Mouse (Mus musculus) heart, embryonic 12.5 days (tissue): Measurements from ENCODE around the gene Rab3d. TPM values are rescaled to one million over a fixed set of nuclear protein-coding genes. Genes with fewer than 3 reads are reported as not detected.
A peak's percentile ranks its signal among the peaks of the same experiment; 100 is the strongest.

Experiments
- ATAC-seq: fragments of 200-750 bp; cut with Nextera tagmentation; 2 replicates; pipeline ENCODE4 v1.8.0; 2017; ENCODE audit warnings: moderate TSS enrichment, moderate library complexity; ENCODE audit not compliant: insufficient number of reproducible peaks, low FRiP score
- H3K27ac ChIP-seq: fragments of 300-500 bp; sonication (generic); 2 replicates; pipeline ENCODE4 v1.5.1; 2016; ENCODE audit warnings: mild to moderate bottlenecking, moderate library complexity; ENCODE audit not compliant: poor library complexity, severe bottlenecking
- H3K27me3 ChIP-seq: fragments of 300-500 bp; sonication (generic); replicated peaks from 2 replicates; pipeline ENCODE4 v1.6.1; 2016; ENCODE audit warnings: mild to moderate bottlenecking, moderate library complexity
- H3K36me3 ChIP-seq: fragments of 300-500 bp; sonication (generic); 2 replicates; pipeline ENCODE4 v1.6.1; 2016; ENCODE audit warnings: mild to moderate bottlenecking, moderate library complexity
- H3K4me1 ChIP-seq: fragments of 300-500 bp; sonication (generic); replicated peaks from 2 replicates; pipeline ENCODE4 v1.6.1; 2016; ENCODE audit warnings: mild to moderate bottlenecking
- H3K4me2 ChIP-seq: fragments of 300-500 bp; sonication (generic); 2 replicates; pipeline ENCODE4 v1.6.1; 2016; ENCODE audit warnings: mild to moderate bottlenecking, moderate library complexity
- H3K4me3 ChIP-seq: fragments of 300-500 bp; sonication (generic); 2 replicates; pipeline ENCODE4 v1.5.1; 2016; ENCODE audit warnings: mild to moderate bottlenecking
- H3K9ac ChIP-seq: fragments of 300-500 bp; sonication (generic); 2 replicates; pipeline ENCODE4 v1.6.1; 2016; ENCODE audit warnings: mild to moderate bottlenecking, moderate library complexity
- H3K9me3 ChIP-seq: fragments of 300-500 bp; sonication (generic); replicated peaks from 2 replicates; pipeline ENCODE4 v1.6.1; 2016; ENCODE audit warnings: mild to moderate bottlenecking, moderate library complexity
- WGBS: fragments of 180-500 bp; shearing (Covaris S2); methylation state at CpG from one replicate; pipeline ENCODE4 v1.1.7; 2016; 5-methylcytosine and 5-hydroxymethylcytosine counted together
- polyA plus RNA-seq: library from polyadenylated mRNA; unstranded; fragments of >200 nt; fragmentation: Nextera tagmentation; extraction: Ambion mirVana; gene quantifications from 2 replicates; pipeline ENCODE4 v1.2.1, GENCODE M21; 2016

Rab3d gene
- polyA plus RNA-seq, 1 experiment from 2014 or later: 12.2 TPM

DNA sequence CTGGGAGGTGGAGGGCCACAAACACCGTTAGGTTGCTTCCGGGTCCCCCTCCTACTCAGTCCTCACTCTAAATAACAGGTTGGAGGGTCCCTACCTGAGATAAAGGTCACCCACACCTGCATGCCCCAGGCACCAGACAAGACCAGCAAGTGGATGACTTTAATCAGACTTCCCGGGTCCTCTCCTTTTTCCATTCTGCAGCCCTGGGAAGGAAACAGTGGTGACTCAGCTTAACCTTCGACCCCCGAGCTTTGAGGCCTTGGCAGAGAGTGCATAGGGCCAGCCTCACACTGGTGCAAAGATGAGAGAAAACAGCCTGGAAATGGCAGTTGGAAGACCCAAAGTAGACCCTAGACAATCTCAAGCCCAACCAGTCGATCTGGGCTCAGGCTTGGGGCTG, 8.2 kb upstream of the Rab3d start:
- Histone ChIP-seq H3K9me3 (no peaks in the 10 kb centered on the region), H3K4me3 (0 out of 2 replicates have a peak overlapping the region, but pooled peaks have one; percentile 60), H3K27ac (no peak overlapping the region), H3K9ac (peak overlapping the region; percentile 76), H3K27me3 (no peaks in the 10 kb centered on the region), H3K4me2 (peak overlapping the region; percentile 76), H3K4me1 (peaks cover 40% of the 10 kb centered on the region), H3K36me3 (no peaks in the 10 kb centered on the region; the same call in 1 of the 2 replicates)
- 58% methylated on average over 6 of the region's 6 CpGs for WGBS
- no peak for ATAC-seq

DNA sequence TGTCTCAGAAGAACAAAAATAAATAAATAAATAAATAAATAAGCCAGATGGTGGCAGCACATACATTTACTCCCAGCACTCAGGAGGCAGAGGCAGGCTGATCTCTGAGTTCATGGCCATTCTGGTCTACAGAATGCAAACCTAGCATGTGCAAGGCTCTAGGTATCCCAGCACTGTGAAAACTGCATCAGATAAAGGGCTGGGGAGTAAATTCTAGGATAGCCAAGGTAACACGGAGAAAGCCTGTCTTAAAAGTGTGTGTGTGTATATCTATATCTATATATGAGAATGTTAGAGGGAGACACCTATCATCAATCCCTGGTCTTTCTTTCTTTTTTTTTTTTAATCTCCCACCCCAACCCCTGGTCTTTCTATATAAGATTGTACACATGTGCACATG, 7.5 kb upstream of the Rab3d start:
- ATAC-seq: no peak

DNA sequence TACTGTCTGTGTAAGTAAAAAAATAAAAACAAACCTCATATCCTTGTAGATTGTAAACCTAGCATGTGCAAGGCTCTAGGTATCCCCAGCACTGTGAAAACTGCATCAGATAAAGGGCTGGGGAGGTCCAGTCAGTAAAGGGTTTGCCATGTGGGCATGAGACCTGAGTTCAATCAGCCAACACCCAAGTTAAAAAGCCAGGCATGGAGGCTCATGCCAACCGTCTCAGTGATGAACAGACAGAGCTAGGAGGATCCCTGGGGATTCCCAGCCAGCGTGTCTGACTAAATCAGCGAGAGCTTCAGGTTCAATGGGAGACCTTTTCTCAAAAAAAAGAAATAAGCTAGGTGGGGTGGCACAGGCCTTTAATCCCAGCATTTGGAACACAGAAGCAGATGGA, 7.0 kb upstream of the Rab3d start:
- Histone ChIP-seq H3K9me3 (no peaks in the 10 kb centered on the region), H3K4me1 (peaks cover 36% of the 10 kb centered on the region), H3K36me3 (no peaks in the 10 kb centered on the region; the same call in 1 of the 2 replicates), H3K9ac (no peak overlapping the region), H3K4me2 (no peak overlapping the region), H3K4me3 (no peak overlapping the region), H3K27ac (peak overlapping the region; percentile 6; the same call in 1 of the 2 replicates), H3K27me3 (no peaks in the 10 kb centered on the region)
- no peak for ATAC-seq
- 83% methylated on average over 3 of the region's 3 CpGs for whole genome bisulfite sequencing

More for the DNA sequence above, 7.5 kb upstream of the Rab3d start:
- Histone ChIP-seq H3K4me1 (peaks cover 36% of the 10 kb centered on the region), H3K9me3 (no peaks in the 10 kb centered on the region), H3K4me3 (no peak overlapping the region), H3K27ac (no peak overlapping the region), H3K9ac (no peak overlapping the region), H3K27me3 (no peaks in the 10 kb centered on the region), H3K36me3 (no peaks in the 10 kb centered on the region; the same call in 1 of the 2 replicates), H3K4me2 (no peak overlapping the region)
- WGBS: 100% methylated on average over 1 of the region's 1 CpGs

DNA sequence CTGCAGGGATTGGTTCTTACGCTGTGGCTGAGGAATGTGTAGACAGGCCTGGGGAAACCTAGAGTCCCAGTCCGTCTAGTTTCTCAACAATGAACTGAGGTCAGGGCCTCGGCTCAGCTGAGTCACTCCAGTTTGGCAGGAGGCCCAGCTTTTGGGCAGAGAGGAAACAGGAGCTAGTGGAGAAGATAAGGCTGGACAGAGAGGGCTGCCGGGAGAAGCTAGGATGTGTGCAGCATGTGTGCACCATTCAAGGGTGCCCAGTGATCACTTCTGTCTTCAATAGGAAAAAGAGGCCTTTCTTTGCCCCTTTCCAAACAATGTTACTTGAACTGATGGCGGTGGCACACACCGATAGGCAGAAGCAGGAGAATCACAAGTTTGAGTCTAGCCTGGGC, 6.1 kb upstream of the Rab3d start:
- peak overlapping the region; percentile 91 for H3K27ac ChIP-seq
- ATAC-seq: peak; percentile 84
- no peak overlapping the region for H3K4me3 ChIP-seq
- WGBS: 26% methylated on average over 6 of the region's 6 CpGs
- no peak overlapping the region for H3K4me2 ChIP-seq
- no peaks in the 10 kb centered on the region for H3K9me3 ChIP-seq
- H3K4me1 ChIP-seq: peaks cover 36% of the 10 kb centered on the region
- H3K36me3 ChIP-seq: no peaks in the 10 kb centered on the region; the same call in 1 of the 2 replicates
- no peak overlapping the region for H3K9ac ChIP-seq
- no peaks in the 10 kb centered on the region for H3K27me3 ChIP-seq

DNA sequence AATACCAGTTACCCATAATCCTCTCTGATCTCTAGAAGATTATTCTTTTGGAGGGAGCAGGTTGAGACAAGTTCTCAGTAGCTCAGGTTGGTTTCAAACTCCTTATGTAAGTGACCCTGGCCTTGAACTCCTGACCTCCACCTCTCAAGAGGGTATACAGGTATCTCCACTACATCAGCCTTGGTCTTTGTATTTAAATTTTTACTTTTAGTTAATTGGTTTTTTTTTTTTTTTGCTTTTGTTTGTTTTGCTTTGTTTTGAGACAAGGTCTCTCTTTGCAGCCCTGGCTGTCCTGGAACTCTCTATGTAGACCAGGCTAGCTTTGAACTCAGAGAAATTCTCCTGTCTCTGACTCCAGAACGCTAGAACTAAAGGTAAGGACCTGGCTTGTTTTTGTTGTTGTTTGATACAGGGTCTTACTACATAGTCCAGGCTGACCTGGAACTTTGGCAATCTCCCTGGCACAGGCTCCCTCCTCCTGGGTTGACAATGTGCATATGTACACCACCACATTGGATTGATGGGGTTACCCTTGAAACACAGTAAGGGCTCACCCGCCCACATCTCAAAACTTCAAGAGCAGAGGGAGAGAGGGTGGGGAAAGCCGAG, 5.6 kb upstream of the Rab3d start:
- Histone ChIP-seq H3K9ac (no peak overlapping the region), H3K36me3 (no peaks in the 10 kb centered on the region; the same call in 1 of the 2 replicates), H3K4me3 (no peak overlapping the region), H3K4me1 (peaks cover 36% of the 10 kb centered on the region), H3K4me2 (no peak overlapping the region), H3K27ac (peak overlapping the region; percentile 91), H3K9me3 (no peaks in the 10 kb centered on the region), H3K27me3 (no peaks in the 10 kb centered on the region)
- WGBS: 25% methylated on average over 3 of the region's 3 CpGs
- no peak for ATAC-seq

DNA sequence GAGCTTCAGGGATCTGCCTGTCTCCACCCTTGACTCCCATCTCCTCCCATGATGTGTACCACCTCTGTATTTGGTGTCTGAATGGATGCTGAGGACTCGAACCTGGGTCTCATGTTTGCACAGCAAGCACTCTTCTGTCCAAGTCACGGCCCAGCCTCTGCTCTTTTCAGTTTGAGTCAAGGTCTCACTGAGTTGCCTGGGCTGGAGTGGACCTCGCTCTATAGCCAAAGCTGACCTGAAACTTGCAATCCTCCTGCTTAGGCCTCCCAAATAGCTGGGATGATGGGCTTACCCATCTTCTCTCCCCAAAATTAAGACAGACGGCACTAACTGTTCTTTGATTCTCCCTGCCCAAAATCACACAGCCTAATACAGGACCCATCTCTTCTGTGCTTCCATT, 5.0 kb upstream of the Rab3d start:
- Histone ChIP-seq H3K4me1 (peaks cover 36% of the 10 kb centered on the region), H3K9ac (no peak overlapping the region), H3K4me3 (no peak overlapping the region), H3K27me3 (no peaks in the 10 kb centered on the region), H3K36me3 (no peaks in the 10 kb centered on the region; the same call in 1 of the 2 replicates), H3K9me3 (no peaks in the 10 kb centered on the region), H3K27ac (peak overlapping the region; percentile 91; the same call in 1 of the 2 replicates), H3K4me2 (no peak overlapping the region)
- 90% methylated on average over 4 of the region's 4 CpGs for WGBS
- no peak for ATAC-seq

DNA sequence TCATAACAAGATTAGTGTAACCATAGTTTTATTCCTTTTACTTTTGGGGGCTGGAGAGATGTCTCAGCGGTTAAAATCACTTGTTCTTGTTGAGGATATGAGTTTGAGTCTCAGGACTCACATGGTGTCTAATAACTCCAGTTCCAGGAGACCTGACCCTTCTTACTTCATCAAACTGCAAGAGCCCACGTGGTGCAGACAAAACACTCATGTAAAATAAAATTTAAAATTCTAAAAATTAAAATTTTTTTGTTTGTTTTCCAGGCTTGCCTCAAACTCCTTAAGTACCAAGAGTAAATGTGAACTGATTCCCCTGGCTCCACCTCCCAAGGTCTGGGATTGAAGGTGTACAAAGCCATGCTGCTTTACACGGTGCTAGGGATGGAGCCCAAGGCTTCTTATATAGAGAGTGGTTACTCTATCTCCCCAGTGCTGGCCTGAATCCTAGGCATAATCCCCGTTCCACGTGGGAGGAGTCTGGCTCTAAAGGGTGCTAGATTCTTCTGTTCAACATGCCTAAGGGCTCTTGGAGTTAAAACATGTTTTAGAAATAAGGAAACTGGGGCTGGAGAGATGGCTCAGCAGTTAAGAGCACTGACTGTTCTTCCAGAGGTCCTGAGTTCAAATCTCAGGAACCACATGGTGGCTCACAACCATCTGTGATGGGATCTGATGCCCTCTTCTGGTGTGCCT, 846 bp upstream of the Rab3d start:
- ATAC-seq: no peak

DNA sequence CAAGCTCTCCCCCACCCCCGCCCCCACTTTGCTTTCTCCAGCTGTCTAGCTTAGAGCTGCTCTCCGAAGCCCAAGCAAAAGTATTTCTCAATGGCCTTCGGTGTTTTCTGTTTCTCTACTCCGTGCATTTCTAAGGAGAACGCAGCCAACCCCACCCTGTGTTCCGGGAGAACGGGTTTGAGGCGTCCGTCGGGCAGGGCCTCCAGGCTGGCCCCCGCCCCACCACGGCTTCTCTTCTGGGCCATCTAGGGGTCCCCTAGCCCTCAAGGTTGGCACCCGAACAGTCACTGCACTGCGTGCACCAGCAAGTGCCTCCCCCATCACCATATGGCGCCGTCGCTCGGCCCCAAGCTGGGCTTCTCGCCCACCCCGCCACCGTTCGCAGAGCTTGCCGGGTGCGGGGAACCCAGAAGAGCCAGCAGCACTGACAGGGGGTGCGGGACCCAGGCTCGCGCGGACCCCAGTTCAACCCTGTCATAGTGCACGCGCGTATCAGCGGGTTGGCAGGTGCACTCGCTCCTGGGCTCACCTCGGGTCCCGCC, 428 bp downstream of the Rab3d start:
- peak overlapping the region; percentile 72 for H3K4me3 ChIP-seq
- ATAC-seq: peak; percentile 56
- H3K9ac ChIP-seq: peak overlapping the region; percentile 79
- 2% methylated on average over 35 of the region's 35 CpGs for WGBS
- H3K9me3 ChIP-seq: no peaks in the 10 kb centered on the region
- H3K4me2 ChIP-seq: peak overlapping the region; percentile 99
- no peak overlapping the region for H3K27ac ChIP-seq
- H3K27me3 ChIP-seq: peaks cover 18% of the 10 kb centered on the region
- no peaks in the 10 kb centered on the region; the same call in 1 of the 2 replicates for H3K4me1 ChIP-seq
- 0 out of 2 replicates have a peak, but pooled peaks cover 2% of the 10 kb centered on the region for H3K36me3 ChIP-seq

More for the DNA sequence above, 846 bp upstream of the Rab3d start:
- H3K27me3 ChIP-seq: peaks cover 18% of the 10 kb centered on the region
- H3K36me3 ChIP-seq: 0 out of 2 replicates have a peak, but pooled peaks cover 2% of the 10 kb centered on the region
- peaks cover 11% of the 10 kb centered on the region for H3K4me1 ChIP-seq
- H3K4me3 ChIP-seq: peak overlapping the region; percentile 72
- 24% methylated on average over 5 of the region's 5 CpGs for WGBS
- H3K9me3 ChIP-seq: no peaks in the 10 kb centered on the region
- H3K4me2 ChIP-seq: peak overlapping the region; percentile 99
- H3K9ac ChIP-seq: no peak overlapping the region
- H3K27ac ChIP-seq: no peak overlapping the region

DNA sequence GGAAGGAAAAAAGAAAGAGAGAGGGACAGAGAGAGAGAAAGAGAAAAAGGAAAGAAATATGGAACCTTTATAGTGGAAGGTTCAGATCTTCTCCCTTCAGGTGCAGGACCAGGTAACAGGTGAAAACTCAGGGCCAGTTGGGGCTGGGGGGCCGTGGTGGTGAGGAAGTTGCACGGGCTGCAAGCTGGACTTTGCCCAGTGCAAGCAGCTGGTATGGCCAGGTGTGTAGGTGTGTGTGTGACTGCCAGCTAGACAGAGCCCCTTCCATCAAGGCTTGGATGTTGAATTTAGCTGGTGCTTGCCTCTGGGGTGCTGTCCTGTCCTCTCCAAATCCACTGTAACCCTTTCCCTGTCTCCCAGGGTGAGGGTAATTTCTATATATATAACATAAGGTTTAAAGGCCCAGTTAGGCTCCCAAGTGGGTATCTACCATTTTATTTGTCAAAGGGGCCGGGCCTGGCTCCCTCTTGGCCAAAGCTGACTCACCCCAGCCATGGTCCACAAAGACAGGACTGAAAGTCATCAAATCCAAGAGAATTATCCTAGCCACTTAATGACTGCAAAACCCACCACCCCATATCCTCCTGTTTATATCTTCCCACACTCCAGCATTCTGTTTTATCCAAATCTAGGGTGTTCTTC, 1.0 kb downstream of the Rab3d start:
- Histone ChIP-seq H3K36me3 (0 out of 2 replicates have a peak, but pooled peaks cover 2% of the 10 kb centered on the region), H3K27ac (no peak overlapping the region), H3K9me3 (no peaks in the 10 kb centered on the region), H3K4me1 (no peaks in the 10 kb centered on the region; the same call in 1 of the 2 replicates), H3K4me3 (peak overlapping the region; percentile 72), H3K9ac (peak overlapping the region; percentile 79; the same call in 1 of the 2 replicates), H3K27me3 (peaks cover 18% of the 10 kb centered on the region), H3K4me2 (peak overlapping the region; percentile 99)
- 63% methylated on average over 3 of the region's 3 CpGs for WGBS
- no peak for ATAC-seq

DNA sequence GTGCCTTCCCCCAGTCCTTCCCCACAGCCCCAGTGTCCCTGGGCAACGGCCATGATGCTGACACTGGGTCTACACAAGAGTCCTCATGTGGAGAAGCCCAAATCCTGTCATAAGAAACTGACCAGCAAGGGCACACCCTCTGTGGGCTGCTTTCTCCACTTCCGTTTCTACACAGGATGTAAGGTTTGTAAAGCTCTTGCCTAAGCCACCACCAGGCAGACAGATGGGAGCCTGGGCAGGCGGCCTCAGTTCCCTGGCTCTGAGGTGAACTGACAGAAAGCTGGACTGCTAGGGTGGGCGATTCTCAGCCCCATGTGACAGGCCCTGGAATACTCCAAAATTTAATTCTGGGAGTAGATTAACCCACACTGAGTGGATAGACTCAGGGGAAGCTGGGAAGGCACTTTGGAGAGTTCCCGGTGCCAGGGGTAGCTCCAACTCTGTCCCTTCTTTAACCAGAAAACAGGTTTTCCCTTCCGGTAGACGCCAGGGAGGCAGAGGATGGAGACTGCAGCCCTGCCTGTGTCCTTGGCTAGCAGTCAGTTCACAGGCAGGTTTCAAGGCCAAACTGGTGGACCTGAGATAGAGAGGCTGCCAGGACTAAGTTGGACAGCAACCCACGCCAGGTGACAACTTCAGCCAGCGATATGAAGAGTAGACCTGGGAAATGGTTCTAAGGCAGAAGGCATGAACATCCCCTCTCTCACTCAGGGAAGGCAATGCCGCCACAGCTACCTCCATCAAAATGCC, 8.3 kb downstream of the Rab3d start:
- Histone ChIP-seq H3K4me2 (no peak overlapping the region), H3K27me3 (peaks cover 15% of the 10 kb centered on the region; the same call in 1 of the 2 replicates), H3K27ac (no peak overlapping the region), H3K9me3 (peaks cover 8% of the 10 kb centered on the region; the same call in 1 of the 2 replicates), H3K4me3 (no peak overlapping the region), H3K36me3 (0 out of 2 replicates have a peak, but pooled peaks cover 2% of the 10 kb centered on the region), H3K4me1 (no peaks in the 10 kb centered on the region), H3K9ac (no peak overlapping the region)
- 72% methylated on average over 10 of the region's 10 CpGs for WGBS
- ATAC-seq: no peak
